Comparison of ENCODE assay signal across 8 mouse cellular contexts in the genomic region with DNA sequence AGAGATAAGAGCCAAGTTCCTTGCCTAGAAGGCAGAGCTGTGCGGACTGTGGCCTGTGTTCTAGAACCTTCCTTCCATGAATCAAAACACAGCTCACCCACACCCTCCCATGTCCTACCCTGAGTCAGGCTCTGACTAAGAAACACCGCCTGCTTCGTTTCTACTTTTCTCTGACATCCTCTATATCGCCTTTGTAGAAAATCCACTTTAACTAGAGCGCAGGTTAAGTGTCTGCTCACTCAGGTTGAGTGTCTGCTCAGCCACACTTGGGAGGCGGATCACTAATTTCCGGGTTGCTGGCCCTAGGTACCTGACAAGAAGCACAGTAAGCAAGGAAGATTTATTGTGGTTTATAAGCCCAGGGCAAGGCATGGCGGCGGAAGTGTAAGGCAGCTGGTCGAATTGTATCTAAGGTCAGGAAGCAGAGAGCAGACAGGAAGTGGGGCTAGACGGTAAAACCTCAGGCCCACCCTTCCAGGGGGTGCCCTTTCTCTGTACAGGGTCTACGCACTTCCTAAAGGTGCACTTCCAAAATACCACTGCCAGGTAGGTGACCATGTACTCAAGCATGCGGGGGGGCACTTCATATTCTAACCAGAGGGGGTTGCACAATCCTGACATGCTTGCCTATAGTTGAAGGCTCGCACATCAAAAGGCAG.
DNase-seq lines count a peak whose midpoint lies in the region; ATAC-seq lines count a peak whose summit lies in the region.

No protein-coding gene starts in this region.

- no peak overlapping the region for H3K4me2 ChIP-seq in heart, embryonic 13.5 days

- no peak for DNase-seq in heart, adult 9 months (ENCODE audit: low spot score in 2 of 2)
- DNase-seq in ZHBTc4 (ENCODE audit: low read depth, low spot score): peak; percentile 20
- peak; percentile 41 for DNase-seq in kidney, postnatal 10 days
- DNase-seq in naive thymus-derived CD4-positive, alpha-beta T cell, adult 2 months (ENCODE audit: low read depth): peak; percentile 37
- no peak for DNase-seq in layer of hippocampus, adult 9-11 months
- DNase-seq in urinary bladder, postnatal 25 days (ENCODE audit: low spot score): no peak
- no peak for DNase-seq in testis, postnatal 14 days (ENCODE audit: low spot score)

- no peaks in the 10 kb centered on the region for H3K36me3 ChIP-seq in heart, embryonic 13.5 days

- no peaks in the 10 kb centered on the region for H3K9me3 ChIP-seq in heart, embryonic 13.5 days

- peaks cover 30% of the 10 kb centered on the region for H3K4me1 ChIP-seq in heart, embryonic 13.5 days

- H3K27ac ChIP-seq in heart, embryonic 13.5 days (replicated peaks): peak overlapping the region; percentile 20; the same call in 1 of the 2 replicates

- no peak overlapping the region for H3K9ac ChIP-seq in heart, embryonic 13.5 days

- no peak overlapping the region for H3K4me3 ChIP-seq in heart, embryonic 13.5 days

- 0 out of 2 replicates have a peak, but pooled peaks cover 3% of the 10 kb centered on the region for H3K27me3 ChIP-seq in heart, embryonic 13.5 days (replicated peaks)

- ATAC-seq in heart, embryonic 13.5 days (ENCODE audit: extremely low read depth, insufficient number of reproducible peaks, low FRiP score, low TSS enrichment): no peak

- WGBS in heart, embryonic 13.5 days: 59% methylated on average over 14 of the region's 14 CpGs

Comparison
In these comparisons a context has a peak if more than half of its experiments do, and no peak if none do; other contexts are left out.
1. DNase-seq: peak in ZHBTc4 (single experiment), kidney, postnatal 10 days (single experiment) and naive thymus-derived CD4-positive, alpha-beta T cell, adult 2 months (single experiment); none in heart, adult 9 months (0 of 2), layer of hippocampus, adult 9-11 months (single experiment), urinary bladder, postnatal 25 days (single experiment) and testis, postnatal 14 days (single experiment).